In the genomic region with DNA sequence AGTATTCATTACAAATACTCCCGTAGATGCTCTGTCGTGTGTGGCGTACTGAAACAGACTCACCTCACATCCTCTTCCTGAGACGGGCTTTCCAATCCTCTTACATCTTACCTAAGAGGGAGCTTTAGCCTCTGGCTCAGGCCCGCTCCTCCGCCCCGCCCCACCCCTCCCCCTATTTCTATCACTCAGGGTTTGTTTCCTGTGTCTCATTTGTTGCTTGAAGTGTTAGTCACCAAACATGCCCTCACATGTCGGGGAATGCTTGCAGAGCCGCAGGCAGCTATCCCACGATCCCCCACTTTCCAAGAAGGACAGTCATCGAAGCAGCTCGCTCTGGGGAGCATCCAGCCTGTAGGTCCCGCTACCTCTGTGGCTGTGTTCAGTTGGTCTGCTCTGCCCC, we compare ENCODE assay signal across 20 mouse cellular contexts.
DNase-seq lines count a peak whose midpoint lies in the region; ATAC-seq lines count a peak whose summit lies in the region.
"Had no signal": no experiment of that assay in that cellular context is flagged by ENCODE, and none has a peak within 500 bp of the region (broad histone marks: within the 10 kb centered on the region; RNA-seq: fewer than 3 reads in every experiment).

No protein-coding gene starts in this region.

- H3K4me3 ChIP-seq in embryonic facial prominence, embryonic 14.5 days (ENCODE audit: low read depth, low read length): no peak overlapping the region
- H3K4me3 ChIP-seq in heart, embryonic 11.5 days (ENCODE audit: low read depth, low read length): no peak overlapping the region
- H3K4me3 ChIP-seq: limb, embryonic 15.5 days; neural tube, embryonic 13.5 days had no signal

- peak; percentile 25 to 43 for DNase-seq in urinary bladder, adult 18-20 months (ENCODE audit: low spot score in 2 of 2)
- no peak for DNase-seq in urinary bladder, postnatal 4 days (ENCODE audit: low spot score in 2 of 2)
- peak; percentile 54 for DNase-seq in ES-CJ7 (ENCODE audit: low read depth, low spot score)
- peak; percentile 55 for DNase-seq in embryonic facial prominence, embryonic 14.5 days (ENCODE audit: low spot score)
- DNase-seq in left cerebral cortex, postnatal 10 days (ENCODE audit: extremely low spot score in 1 of 2, low spot score in 2 of 2): no peak
- DNase-seq in left cerebral cortex, adult 18-20 months (ENCODE audit: low spot score in 2 of 2): no peak
- DNase-seq: adrenal gland, postnatal 25 days; B cell, adult 2 months; cerebellum, adult 9-10 months; heart, postnatal 4 days; kidney, adult 8-10 months; kidney, postnatal 4 days; liver, postnatal 0 days; lung, postnatal 36 days; thymus, postnatal 4 days had no signal

- H3K36me3 ChIP-seq in embryonic facial prominence, embryonic 14.5 days (ENCODE audit: control insufficient read depth, insufficient read depth, low read length): peaks cover 18% of the 10 kb centered on the region
- no peaks in the 10 kb centered on the region; the same call in 1 of the 2 replicates for H3K36me3 ChIP-seq in heart, embryonic 11.5 days (ENCODE audit: control insufficient read depth, insufficient read depth, low read length)

- intact Hi-C loops in left cerebral cortex, postnatal 10 days (cut with DNase I): no loop called here

- no peak overlapping the region for H3K27ac ChIP-seq in embryonic facial prominence, embryonic 14.5 days (replicated peaks; ENCODE audit: low read depth, low read length)
- H3K27ac ChIP-seq in heart, embryonic 11.5 days (ENCODE audit: low read depth, low read length): no peak overlapping the region
- H3K27ac ChIP-seq: neural tube, embryonic 13.5 days had no signal

- WGBS in embryonic facial prominence, embryonic 14.5 days: 87% methylated on average over 13 of the region's 13 CpGs
- WGBS in heart, embryonic 11.5 days (ENCODE audit: insufficient replicate concordance): 92% methylated on average over 13 of the region's 13 CpGs

- H3K27me3 ChIP-seq in embryonic facial prominence, embryonic 14.5 days (replicated peaks; ENCODE audit: control insufficient read depth, insufficient read depth, low read length): no peaks in the 10 kb centered on the region
- H3K27me3 ChIP-seq in heart, embryonic 11.5 days (ENCODE audit: control insufficient read depth, insufficient read depth, low read length): no peaks in the 10 kb centered on the region
- H3K27me3 ChIP-seq: limb, embryonic 15.5 days; neural tube, embryonic 13.5 days had no signal

- peaks cover 9% of the 10 kb centered on the region for H3K9me3 ChIP-seq in embryonic facial prominence, embryonic 14.5 days (ENCODE audit: control insufficient read depth, low read length)
- H3K9me3 ChIP-seq in heart, embryonic 11.5 days (replicated peaks; ENCODE audit: control insufficient read depth, low read length): no peaks in the 10 kb centered on the region
- H3K9me3 ChIP-seq: limb, embryonic 15.5 days had no signal

- H3K4me2 ChIP-seq in embryonic facial prominence, embryonic 14.5 days (ENCODE audit: low read depth, low read length): no peak overlapping the region
- H3K4me2 ChIP-seq in heart, embryonic 11.5 days: no peak overlapping the region
- H3K4me2 ChIP-seq: limb, embryonic 15.5 days; neural tube, embryonic 13.5 days had no signal

- no peak overlapping the region for H3K9ac ChIP-seq in embryonic facial prominence, embryonic 14.5 days (ENCODE audit: low read depth, low read length)
- no peak overlapping the region for H3K9ac ChIP-seq in heart, embryonic 11.5 days (ENCODE audit: low read depth, low read length)
- H3K9ac ChIP-seq: limb, embryonic 15.5 days; liver, postnatal 0 days; neural tube, embryonic 13.5 days had no signal

- ATAC-seq in embryonic facial prominence, embryonic 14.5 days (ENCODE audit: low read depth): peak; percentile 42; the same call in 1 of the 2 replicates
- ATAC-seq in heart, embryonic 11.5 days (replicated peaks; ENCODE audit: insufficient number of reproducible peaks, low FRiP score, low TSS enrichment): no peak
- ATAC-seq: forebrain, embryonic 14.5 days; hindbrain, embryonic 16.5 days; liver, postnatal 0 days had no signal

- no peaks in the 10 kb centered on the region for H3K4me1 ChIP-seq in embryonic facial prominence, embryonic 14.5 days (ENCODE audit: control insufficient read depth, insufficient read depth, low read length)
- no peaks in the 10 kb centered on the region for H3K4me1 ChIP-seq in heart, embryonic 11.5 days (ENCODE audit: control insufficient read depth, insufficient read depth, low read length)

Comparison
In these comparisons a context has a peak if more than half of its experiments do, and no peak if none do; other contexts are left out.
1. DNase-seq: peak in urinary bladder, adult 18-20 months (2 of 2), ES-CJ7 (single experiment) and embryonic facial prominence, embryonic 14.5 days (single experiment); none in urinary bladder, postnatal 4 days (0 of 2), left cerebral cortex, postnatal 10 days (0 of 2) and left cerebral cortex, adult 18-20 months (0 of 2).